Mouse (Mus musculus) hindbrain, embryonic 12.5 days (tissue): ENCODE measurements around the gene N4bp1. TPM values are rescaled to one million over a fixed set of nuclear protein-coding genes. Genes with fewer than 3 reads are reported as not detected.

Source experiments
- ATAC-seq: fragments of 200-750 bp; cut with Nextera tagmentation; 2 replicates; pipeline ENCODE4 v1.8.0; 2017; ENCODE audit warnings: moderate TSS enrichment; ENCODE audit not compliant: low FRiP score
- H3K27ac ChIP-seq: fragments of 300-500 bp; sonication (generic); 2 replicates; pipeline ENCODE4 v1.5.1; 2016; ENCODE audit warnings: mild to moderate bottlenecking
- H3K27me3 ChIP-seq: fragments of 300-500 bp; sonication (generic); 2 replicates; pipeline ENCODE4 v1.6.1; 2016; ENCODE audit warnings: mild to moderate bottlenecking
- H3K36me3 ChIP-seq: fragments of 300-500 bp; sonication (generic); 2 replicates; pipeline ENCODE4 v1.6.1; 2016; ENCODE audit warnings: mild to moderate bottlenecking
- H3K4me1 ChIP-seq: fragments of 300-500 bp; sonication (generic); 2 replicates; pipeline ENCODE4 v1.6.1; 2016
- H3K4me2 ChIP-seq: fragments of 300-500 bp; sonication (generic); replicated peaks from 2 replicates; pipeline ENCODE4 v1.6.1; 2016; ENCODE audit warnings: mild to moderate bottlenecking
- H3K4me3 ChIP-seq: fragments of 300-500 bp; sonication (generic); 2 replicates; pipeline ENCODE4 v1.5.1; 2016; ENCODE audit warnings: mild to moderate bottlenecking
- H3K9ac ChIP-seq: fragments of 300-500 bp; sonication (generic); 2 replicates; pipeline ENCODE4 v1.6.1; 2016; ENCODE audit warnings: mild to moderate bottlenecking, moderate library complexity
- H3K9me3 ChIP-seq: fragments of 300-500 bp; sonication (generic); replicated peaks from 2 replicates; pipeline ENCODE4 v1.6.1; 2016; ENCODE audit warnings: mild to moderate bottlenecking
- WGBS: fragments of 180-500 bp; shearing (Covaris S2); methylation state at CpG from one replicate; pipeline ENCODE4 v1.1.7; 2016; 5-methylcytosine and 5-hydroxymethylcytosine counted together
- polyA plus RNA-seq: library from polyadenylated mRNA; unstranded; fragments of >200 nt; fragmentation: Nextera tagmentation; extraction: Ambion mirVana; gene quantifications from 2 replicates; pipeline ENCODE4 v1.2.1, GENCODE M21; 2016

Gene N4bp1
- 12.2 and 13.2 TPM in 2 replicates for polyA plus RNA-seq

GRCm38 (mm10) chr8:86884489-86885463 lies at the start of gene N4bp1:
N4bp1 (minus strand) TSS chr8:86885258.
- Histone ChIP-seq H3K4me3 (peak within 1 kb of the TSS; percentile 87), H3K27ac (peak within 1 kb of the TSS; percentile 96), H3K4me1 (peaks cover 24% of the 10 kb centered on the region), H3K9ac (peak within 1 kb of the TSS; percentile 93), H3K36me3 (peaks cover 2% of the 10 kb centered on the region; the same call in 1 of the 2 replicates), H3K27me3 (no peaks in the 10 kb centered on the region), H3K9me3 (no peaks in the 10 kb centered on the region), H3K4me2 (peak within 1 kb of the TSS; percentile 78)
- ATAC-seq: peak; percentile 94
- WGBS: under 1% methylated on average over 104 of the region's 119 CpGs

- no peak overlapping the region for H3K27ac ChIP-seq
- H3K36me3 ChIP-seq: no peaks in the 10 kb centered on the region
- H3K9me3 ChIP-seq: no peaks in the 10 kb centered on the region; the same call in 1 of the 2 replicates
- ATAC-seq: no peak
- H3K4me1 ChIP-seq: no peaks in the 10 kb centered on the region
- H3K4me3 ChIP-seq: no peak overlapping the region
- no peaks in the 10 kb centered on the region; the same call in 1 of the 2 replicates for H3K27me3 ChIP-seq
- H3K4me2 ChIP-seq: no peak overlapping the region
- H3K9ac ChIP-seq: no peak overlapping the region
- WGBS: 57% methylated on average over 5 of the region's 5 CpGs
Observed at GRCm38 (mm10) chr8:86934841-86935240, 49.8 kb upstream of the N4bp1 start.

- Histone ChIP-seq H3K4me3 (no peak overlapping the region), H3K4me2 (no peak overlapping the region), H3K9ac (no peak overlapping the region), H3K36me3 (no peaks in the 10 kb centered on the region), H3K27ac (no peak overlapping the region), H3K27me3 (no peaks in the 10 kb centered on the region; the same call in 1 of the 2 replicates), H3K4me1 (no peaks in the 10 kb centered on the region), H3K9me3 (no peaks in the 10 kb centered on the region; the same call in 1 of the 2 replicates)
- no peak for ATAC-seq
- 56% methylated on average over 13 of the region's 13 CpGs for WGBS
Observed at GRCm38 (mm10) chr8:86934393-86934792, 49.3 kb upstream of the N4bp1 start.

DNA sequence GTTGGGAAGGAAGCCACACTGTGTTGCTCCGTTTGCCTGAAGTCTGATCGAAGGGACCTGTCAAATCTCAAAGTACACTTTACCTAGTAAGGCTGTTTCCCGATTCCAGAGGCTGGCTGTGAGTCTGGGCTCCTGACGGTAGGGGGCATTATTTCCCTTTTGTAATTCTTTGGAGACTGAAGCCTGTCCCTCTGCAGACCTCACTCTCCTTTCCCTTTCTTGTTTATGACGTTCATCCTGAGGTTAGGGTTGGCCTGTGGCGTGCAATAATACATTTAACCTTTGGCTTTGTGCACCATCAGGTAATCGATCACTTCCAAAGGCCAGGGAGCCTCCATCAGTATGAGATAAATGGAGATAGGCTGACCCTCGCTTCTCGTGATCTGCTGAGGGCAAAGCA lies 48.8 kb upstream of the N4bp1 start:
- Histone ChIP-seq H3K27me3 (no peaks in the 10 kb centered on the region; the same call in 1 of the 2 replicates), H3K4me1 (no peaks in the 10 kb centered on the region), H3K9me3 (no peaks in the 10 kb centered on the region; the same call in 1 of the 2 replicates), H3K4me3 (no peak overlapping the region), H3K9ac (no peak overlapping the region), H3K36me3 (no peaks in the 10 kb centered on the region), H3K27ac (no peak overlapping the region), H3K4me2 (0 out of 2 replicates have a peak overlapping the region, but pooled peaks have one; percentile 16)
- 25% methylated on average over 9 of the region's 9 CpGs for WGBS
- ATAC-seq: no peak; the same call in 1 of the 2 replicates

- Histone ChIP-seq H3K27ac (no peak overlapping the region), H3K36me3 (no peaks in the 10 kb centered on the region), H3K27me3 (no peaks in the 10 kb centered on the region), H3K4me3 (no peak overlapping the region), H3K9ac (no peak overlapping the region), H3K4me2 (no peak overlapping the region), H3K9me3 (no peaks in the 10 kb centered on the region), H3K4me1 (no peaks in the 10 kb centered on the region)
- ATAC-seq: no peak
- 58% methylated on average over 8 of the region's 8 CpGs for WGBS
Observed at GRCm38 (mm10) chr8:86926237-86926636, 41.2 kb upstream of the N4bp1 start.

DNA sequence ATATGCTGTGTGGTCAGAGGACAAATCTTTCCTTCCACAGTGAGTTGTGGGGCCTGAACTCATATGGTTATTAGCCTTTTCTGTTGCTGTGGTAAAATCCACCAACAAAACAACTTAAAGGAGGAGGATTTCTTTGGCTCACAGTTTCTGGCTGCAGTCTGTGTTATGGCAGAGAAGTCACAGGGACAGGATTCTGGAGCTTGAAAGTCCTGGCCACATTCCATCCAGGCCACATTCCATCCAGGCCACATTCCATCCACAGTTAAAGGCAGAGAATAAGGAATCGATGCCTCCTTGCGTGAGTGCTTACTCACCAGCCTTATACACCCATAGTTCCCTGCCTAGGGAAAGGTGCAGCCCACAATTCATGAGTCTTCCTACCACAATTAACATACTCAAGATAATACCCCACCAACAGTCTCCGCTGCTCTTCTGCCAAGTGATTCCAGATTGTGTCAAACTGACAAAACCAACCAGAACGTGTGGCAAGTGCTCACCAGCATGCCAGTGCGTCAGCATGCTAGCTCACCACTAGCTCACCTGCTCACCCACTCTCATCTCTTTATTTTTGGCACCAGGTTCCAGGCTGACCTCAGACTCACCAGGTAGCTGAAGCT lies 38.3 kb upstream of the N4bp1 start:
- no peak overlapping the region for H3K9ac ChIP-seq
- no peak overlapping the region for H3K27ac ChIP-seq
- no peak overlapping the region for H3K4me3 ChIP-seq
- no peak overlapping the region for H3K4me2 ChIP-seq
- ATAC-seq: no peak
- H3K4me1 ChIP-seq: no peaks in the 10 kb centered on the region
- no peaks in the 10 kb centered on the region for H3K9me3 ChIP-seq
- H3K36me3 ChIP-seq: no peaks in the 10 kb centered on the region
- WGBS: 80% methylated on average over 5 of the region's 5 CpGs
- no peaks in the 10 kb centered on the region for H3K27me3 ChIP-seq

GRCm38 (mm10) chr8:86922673-86923072 lies 37.6 kb upstream of the N4bp1 start:
- ATAC-seq: no peak
- no peak overlapping the region for H3K4me3 ChIP-seq
- no peaks in the 10 kb centered on the region for H3K9me3 ChIP-seq
- no peaks in the 10 kb centered on the region for H3K27me3 ChIP-seq
- H3K4me2 ChIP-seq: no peak overlapping the region
- no peak overlapping the region for H3K27ac ChIP-seq
- no peaks in the 10 kb centered on the region for H3K36me3 ChIP-seq
- H3K9ac ChIP-seq: no peak overlapping the region
- WGBS: 67% methylated on average over 1 of the region's 1 CpGs
- H3K4me1 ChIP-seq: no peaks in the 10 kb centered on the region

GRCm38 (mm10) chr8:86922141-86922540 lies 37.1 kb upstream of the N4bp1 start:
- H3K27me3 ChIP-seq: no peaks in the 10 kb centered on the region
- H3K36me3 ChIP-seq: no peaks in the 10 kb centered on the region
- no peaks in the 10 kb centered on the region for H3K9me3 ChIP-seq
- 85% methylated on average over 5 of the region's 5 CpGs for WGBS
- H3K27ac ChIP-seq: no peak overlapping the region
- no peak overlapping the region for H3K9ac ChIP-seq
- ATAC-seq: no peak
- no peak overlapping the region for H3K4me2 ChIP-seq
- H3K4me3 ChIP-seq: no peak overlapping the region
- no peaks in the 10 kb centered on the region for H3K4me1 ChIP-seq

DNA sequence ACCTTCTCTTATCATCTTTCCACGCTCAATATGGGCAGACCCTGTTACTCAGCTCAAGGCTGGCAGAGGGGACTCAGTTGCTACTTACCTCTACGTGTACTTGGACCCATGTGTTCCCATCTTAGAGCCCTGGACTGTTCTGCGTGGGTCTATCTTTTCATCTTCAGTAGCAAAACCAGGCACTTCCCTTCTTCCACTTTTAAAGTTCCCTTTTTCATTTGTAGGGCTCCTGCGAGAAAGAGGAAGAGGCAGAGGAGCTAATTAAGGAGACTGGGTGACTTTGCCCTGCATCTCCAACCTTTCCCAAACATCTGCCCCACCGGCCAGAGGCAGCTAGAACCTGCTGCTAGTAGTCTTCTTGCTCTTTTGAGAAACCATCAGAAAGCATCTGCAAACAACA lies 35.9 kb upstream of the N4bp1 start:
- whole genome bisulfite sequencing: 78% methylated on average over 5 of the region's 5 CpGs
- no peak overlapping the region for H3K9ac ChIP-seq

DNA sequence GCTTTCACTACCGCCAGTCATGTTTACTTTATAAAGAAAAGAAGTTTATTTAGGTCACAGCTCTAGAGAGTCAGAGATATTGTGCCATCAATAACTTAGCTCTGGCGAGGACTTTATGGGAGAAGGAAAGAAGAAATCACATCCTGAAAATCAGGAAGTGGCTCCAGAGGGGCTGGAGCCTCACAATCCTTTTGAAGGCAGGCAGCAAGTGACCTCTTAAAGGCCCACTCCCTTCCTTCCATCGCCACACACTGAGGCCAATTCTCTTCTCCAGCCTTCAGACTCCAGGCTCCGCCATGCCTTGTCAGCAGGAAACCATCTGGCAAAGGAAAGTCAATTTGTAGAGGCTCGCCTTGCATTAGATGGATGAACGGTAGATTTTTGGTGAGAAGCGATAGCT lies 35.4 kb upstream of the N4bp1 start:
- Histone ChIP-seq H3K4me3 (no peak overlapping the region), H3K27me3 (no peaks in the 10 kb centered on the region), H3K4me2 (no peak overlapping the region), H3K9ac (no peak overlapping the region), H3K36me3 (no peaks in the 10 kb centered on the region), H3K27ac (no peak overlapping the region), H3K4me1 (no peaks in the 10 kb centered on the region), H3K9me3 (no peaks in the 10 kb centered on the region)
- no peak for ATAC-seq
- 55% methylated on average over 7 of the region's 7 CpGs for WGBS

More for the DNA sequence above, 35.9 kb upstream of the N4bp1 start:
- H3K9me3 ChIP-seq: no peaks in the 10 kb centered on the region
- H3K4me3 ChIP-seq: no peak overlapping the region
- no peak overlapping the region for H3K27ac ChIP-seq
- H3K4me2 ChIP-seq: no peak overlapping the region
- no peak for ATAC-seq
- no peaks in the 10 kb centered on the region for H3K4me1 ChIP-seq
- H3K36me3 ChIP-seq: no peaks in the 10 kb centered on the region
- H3K27me3 ChIP-seq: no peaks in the 10 kb centered on the region

- H3K4me3 ChIP-seq: no peak overlapping the region
- no peak for ATAC-seq
- no peak overlapping the region for H3K27ac ChIP-seq
- H3K4me1 ChIP-seq: no peaks in the 10 kb centered on the region
- no peak overlapping the region for H3K9ac ChIP-seq
- H3K36me3 ChIP-seq: no peaks in the 10 kb centered on the region
- no peaks in the 10 kb centered on the region for H3K27me3 ChIP-seq
- 90% methylated on average over 7 of the region's 7 CpGs for WGBS
- H3K9me3 ChIP-seq: no peaks in the 10 kb centered on the region
- H3K4me2 ChIP-seq: no peak overlapping the region
Observed at GRCm38 (mm10) chr8:86920024-86920423, 35.0 kb upstream of the N4bp1 start.

DNA sequence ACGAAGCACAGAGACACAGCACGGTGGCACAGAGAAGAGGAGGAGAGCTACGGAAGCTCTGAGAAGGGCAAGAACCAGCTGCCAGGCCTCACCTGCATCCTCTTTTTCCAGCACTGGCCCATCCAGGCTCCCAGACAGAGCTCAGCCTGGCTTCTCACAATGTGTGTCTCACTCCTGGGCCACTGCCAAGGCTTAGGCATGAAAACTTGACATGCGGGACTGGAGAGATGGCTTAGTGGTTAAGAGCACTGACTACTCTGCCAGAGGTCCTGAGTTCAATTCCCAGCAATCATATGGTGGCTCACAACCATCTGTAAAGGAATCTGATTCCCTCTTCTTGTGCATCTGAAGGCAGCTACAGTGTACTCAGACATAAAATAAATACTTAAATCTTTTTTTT lies 34.2 kb upstream of the N4bp1 start:
- H3K27ac ChIP-seq: no peak overlapping the region
- H3K9me3 ChIP-seq: no peaks in the 10 kb centered on the region
- no peak overlapping the region for H3K9ac ChIP-seq
- no peaks in the 10 kb centered on the region for H3K36me3 ChIP-seq
- no peak for ATAC-seq
- 76% methylated on average over 4 of the region's 4 CpGs for WGBS
- H3K4me1 ChIP-seq: no peaks in the 10 kb centered on the region
- H3K4me3 ChIP-seq: no peak overlapping the region
- H3K4me2 ChIP-seq: no peak overlapping the region
- no peaks in the 10 kb centered on the region for H3K27me3 ChIP-seq
